26 mouse cellular contexts compared by ENCODE assay signal in genomic region chrX:163987718-163988374, GRCm38 (mm10). TPM values are rescaled to one million over a fixed set of nuclear protein-coding genes. Genes with fewer than 3 reads are reported as not detected.
DNase-seq lines count a peak whose midpoint lies in the region; ATAC-seq and TF ChIP-seq lines count a peak whose summit lies in the region.
"Had no signal": no experiment of that assay in that cellular context is flagged by ENCODE, and none has a peak within 500 bp of the region (broad histone marks: within the 10 kb centered on the region; RNA-seq: fewer than 3 reads in every experiment).

No protein-coding gene starts in this region.

- H3K4me2 ChIP-seq in midbrain, embryonic 14.5 days (ENCODE audit: low read length), result no peak overlapping the region
- H3K4me2 ChIP-seq in midbrain, embryonic 15.5 days, result no peak overlapping the region
- no peak overlapping the region for H3K4me2 ChIP-seq in forebrain, postnatal 0 days (ENCODE audit: low read depth)
- H3K4me2 ChIP-seq: heart, embryonic 15.5 days; neural tube, embryonic 12.5 days had no signal

- peak; percentile 5 to 53 for DNase-seq in cerebellum, postnatal 14 days
- no peak for DNase-seq in cerebellum, adult 8-10 months
- peak; percentile 5 for DNase-seq in midbrain, embryonic 14.5 days
- DNase-seq in forebrain, postnatal 0 days, result peak; percentile 5
- no peak for DNase-seq in kidney, postnatal 10 days
- DNase-seq in adrenal gland, adult (ENCODE audit: inconsistent age in 2 of 2, low spot score in 1 of 2), result no peak
- DNase-seq: adrenal gland, adult 2 months; cerebellum, adult 18-20 months; gastrocnemius, postnatal 25 days; heart, postnatal 36 days; kidney, postnatal 36 days; layer of hippocampus, adult 9-11 months; liver; lung, postnatal 4 days; right cerebral cortex, postnatal 14 days; thymus, adult 2 months; thymus, postnatal 4 days had no signal

- no peak overlapping the region for H3K4me3 ChIP-seq in midbrain, embryonic 14.5 days (replicated peaks; ENCODE audit: low read depth, low read length)
- H3K4me3 ChIP-seq in midbrain, embryonic 15.5 days, result no peak overlapping the region
- H3K4me3 ChIP-seq in forebrain, postnatal 0 days (ENCODE audit: low read depth, low read length), result no peak overlapping the region
- H3K4me3 ChIP-seq: heart, embryonic 15.5 days; limb, embryonic 10.5 days; midbrain, embryonic 10.5 days; neural tube, embryonic 12.5 days had no signal

- 53% methylated on average over 3 of the region's 3 CpGs for WGBS in midbrain, embryonic 14.5 days
- 49% methylated on average over 3 of the region's 3 CpGs for WGBS in midbrain, embryonic 15.5 days
- 35% methylated on average over 3 of the region's 3 CpGs for WGBS in forebrain, postnatal 0 days

- H3K27me3 ChIP-seq in midbrain, embryonic 14.5 days (ENCODE audit: control insufficient read depth, insufficient read depth, low read length), result no peaks in the 10 kb centered on the region
- H3K27me3 ChIP-seq in midbrain, embryonic 15.5 days (replicated peaks), result no peaks in the 10 kb centered on the region; the same call in 1 of the 2 replicates
- no peaks in the 10 kb centered on the region for H3K27me3 ChIP-seq in forebrain, postnatal 0 days (ENCODE audit: insufficient read depth, low read length)
- H3K27me3 ChIP-seq: heart, embryonic 15.5 days; neural tube, embryonic 12.5 days; Patski had no signal

- no peaks in the 10 kb centered on the region for H3K36me3 ChIP-seq in midbrain, embryonic 14.5 days (ENCODE audit: control insufficient read depth, insufficient read depth, low read length)
- no peaks in the 10 kb centered on the region for H3K36me3 ChIP-seq in midbrain, embryonic 15.5 days (replicated peaks)
- no peaks in the 10 kb centered on the region for H3K36me3 ChIP-seq in forebrain, postnatal 0 days (ENCODE audit: insufficient read depth)
- H3K36me3 ChIP-seq: heart, embryonic 15.5 days; limb, embryonic 10.5 days; midbrain, embryonic 10.5 days; neural tube, embryonic 12.5 days had no signal

- H3K9me3 ChIP-seq in midbrain, embryonic 14.5 days (ENCODE audit: control insufficient read depth, low read length), result no peaks in the 10 kb centered on the region
- H3K9me3 ChIP-seq in midbrain, embryonic 15.5 days, result no peaks in the 10 kb centered on the region
- no peaks in the 10 kb centered on the region for H3K9me3 ChIP-seq in forebrain, postnatal 0 days (ENCODE audit: low read length)
- H3K9me3 ChIP-seq: heart, embryonic 15.5 days; limb, embryonic 10.5 days; midbrain, embryonic 10.5 days; neural tube, embryonic 12.5 days had no signal

- H3K27ac ChIP-seq in midbrain, embryonic 14.5 days (replicated peaks; ENCODE audit: low read depth, low read length), result no peak overlapping the region
- H3K27ac ChIP-seq in midbrain, embryonic 15.5 days, result no peak overlapping the region
- no peak overlapping the region for H3K27ac ChIP-seq in forebrain, postnatal 0 days (ENCODE audit: low read depth, low read length)
- H3K27ac ChIP-seq: heart, embryonic 15.5 days; limb, embryonic 10.5 days; midbrain, embryonic 10.5 days; neural tube, embryonic 12.5 days; stomach, postnatal 0 days had no signal

- no peak for ATAC-seq in midbrain, embryonic 14.5 days (ENCODE audit: low FRiP score, low TSS enrichment)
- ATAC-seq in midbrain, embryonic 15.5 days (replicated peaks), result no peak
- ATAC-seq in forebrain, postnatal 0 days, result peak; percentile 60; the same call in 1 of the 2 replicates
- ATAC-seq: CD4-positive, CD25-positive, alpha-beta regulatory T cell, adult 4 months; intestine, postnatal 0 days; Patski had no signal

- TF ChIP-seq CTCF in forebrain, postnatal 0 days (IDR thresholded peaks at IDR 0.05; ENCODE audit: low read depth), result no peak

- no peaks in the 10 kb centered on the region for H3K4me1 ChIP-seq in midbrain, embryonic 14.5 days (ENCODE audit: control insufficient read depth, insufficient read depth, low read length)
- H3K4me1 ChIP-seq in midbrain, embryonic 15.5 days, result no peaks in the 10 kb centered on the region
- no peaks in the 10 kb centered on the region for H3K4me1 ChIP-seq in forebrain, postnatal 0 days (ENCODE audit: insufficient read depth)
- H3K4me1 ChIP-seq: heart, embryonic 15.5 days; limb, embryonic 10.5 days; midbrain, embryonic 10.5 days; neural tube, embryonic 12.5 days had no signal

- H3K9ac ChIP-seq in midbrain, embryonic 14.5 days (replicated peaks; ENCODE audit: low read length), result no peak overlapping the region
- no peak overlapping the region for H3K9ac ChIP-seq in midbrain, embryonic 15.5 days
- H3K9ac ChIP-seq in forebrain, postnatal 0 days, result no peak overlapping the region
- H3K9ac ChIP-seq: heart, embryonic 15.5 days; neural tube, embryonic 12.5 days had no signal

RNA-seq across cellular contexts. Expression of gene Zrsr2, which starts 29.4 kb away (rescaled TPM):
- 45.8 and 52.2 TPM in 2 replicates for polyA plus RNA-seq in midbrain, embryonic 14.5 days (2014; fragmentation: Nextera tagmentation; extraction: Ambion mirVana)
- 49.4 and 53.4 TPM in 2 replicates for polyA plus RNA-seq in midbrain, embryonic 15.5 days (2015; fragmentation: Nextera tagmentation; extraction: Ambion mirVana)
- total RNA-seq in forebrain, postnatal 0 days (2014; rRNA removed), result 18.5 and 24.4 TPM in 2 replicates
- polyA plus RNA-seq in forebrain, postnatal 0 days (2015; fragmentation: Nextera tagmentation; extraction: Ambion mirVana), result 73.9 and 81.3 TPM in 2 replicates

RNA-seq across cellular contexts. Expression of gene Car5b, which starts 40.0 kb away (rescaled TPM):
- 0.08 and 0.26 TPM in 2 replicates for polyA plus RNA-seq in midbrain, embryonic 14.5 days (2014; fragmentation: Nextera tagmentation; extraction: Ambion mirVana)
- 0.22 and 0.40 TPM in 2 replicates for polyA plus RNA-seq in midbrain, embryonic 15.5 days (2015; fragmentation: Nextera tagmentation; extraction: Ambion mirVana)
- total RNA-seq in forebrain, postnatal 0 days (2014; rRNA removed), result 1.7 and 2.3 TPM in 2 replicates
- 0.60 and 0.81 TPM in 2 replicates for polyA plus RNA-seq in forebrain, postnatal 0 days (2015; fragmentation: Nextera tagmentation; extraction: Ambion mirVana)

Comparison
In these comparisons a context has a peak if more than half of its experiments do, and no peak if none do; other contexts are left out.
1. DNase-seq: peak in cerebellum, postnatal 14 days (2 of 2), midbrain, embryonic 14.5 days (single experiment) and forebrain, postnatal 0 days (single experiment); none in cerebellum, adult 8-10 months (single experiment), kidney, postnatal 10 days (single experiment) and adrenal gland, adult (0 of 2).